Mouse (Mus musculus): ENCODE measurements around the gene Fastkd1. TPM values are rescaled to one million over a fixed set of nuclear protein-coding genes. Genes with fewer than 3 reads are reported as not detected.
A peak's percentile ranks its signal among the peaks of the same experiment; 100 is the strongest.

The Fastkd1 gene
- polyA plus RNA-seq, 1 experiment from 2014 or later, result 10.3 TPM

DNA sequence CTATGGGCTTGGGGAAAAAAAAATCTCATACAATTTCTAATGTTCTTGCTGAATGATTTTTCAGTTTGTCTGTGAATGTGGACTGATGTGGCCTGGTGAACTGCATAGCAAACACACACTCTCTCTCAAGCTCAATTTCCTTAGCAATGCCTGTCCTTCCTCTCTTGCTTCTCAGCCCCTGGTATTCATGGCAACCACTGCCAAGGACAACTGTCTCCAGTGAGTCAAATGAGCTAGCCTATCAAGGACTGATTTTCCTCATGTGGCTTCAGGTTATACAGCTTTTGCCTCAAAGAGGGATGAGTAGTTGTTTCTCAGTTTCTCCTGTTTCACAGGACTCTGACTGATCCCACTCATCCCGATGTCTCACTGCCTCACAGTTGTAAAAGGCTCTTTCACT is 5.8 kb upstream of the Fastkd1 start:
- Histone ChIP-seq H3K4me2 (ENCODE audit: low read length) (no peak overlapping the region), H3K9me3 (replicated peaks; ENCODE audit: low read length) (no peaks in the 10 kb centered on the region), H3K27ac (no peak overlapping the region), H3K9ac (ENCODE audit: low read depth, low read length) (no peak overlapping the region), H3K36me3 (ENCODE audit: insufficient read depth, low read length) (no peaks in the 10 kb centered on the region), H3K27me3 (ENCODE audit: insufficient read depth, low read length) (no peaks in the 10 kb centered on the region), H3K4me3 (replicated peaks; ENCODE audit: low read depth, low read length) (no peak overlapping the region), H3K4me1 (replicated peaks; ENCODE audit: insufficient read depth, low read length) (peaks cover 2% of the 10 kb centered on the region; the same call in 1 of the 2 replicates)
- WGBS, result 77% methylated on average over 1 of the region's 1 CpGs
- DNase-seq (ENCODE audit: low spot score) (no peak), ATAC-seq (replicated peaks; ENCODE audit: low FRiP score, low read depth) (no peak)
- no peak for TF ChIP-seq CTCF (IDR thresholded peaks at IDR 0.05; ENCODE audit: low read depth)

- H3K27me3 ChIP-seq (ENCODE audit: insufficient read depth, low read length), result no peaks in the 10 kb centered on the region
- H3K36me3 ChIP-seq (ENCODE audit: insufficient read depth, low read length), result no peaks in the 10 kb centered on the region
- no peak overlapping the region for H3K4me3 ChIP-seq (replicated peaks; ENCODE audit: low read depth, low read length)
- TF ChIP-seq CTCF (IDR thresholded peaks at IDR 0.05; ENCODE audit: low read depth), result no peak
- WGBS, result 65% methylated on average over 3 of the region's 3 CpGs
- H3K9me3 ChIP-seq (replicated peaks; ENCODE audit: low read length), result no peaks in the 10 kb centered on the region
- H3K9ac ChIP-seq (ENCODE audit: low read depth, low read length), result no peak overlapping the region
- H3K4me1 ChIP-seq (replicated peaks; ENCODE audit: insufficient read depth, low read length), result no peaks in the 10 kb centered on the region
- H3K27ac ChIP-seq, result no peak overlapping the region
- no peak for ATAC-seq (replicated peaks; ENCODE audit: low FRiP score, low read depth)
- DNase-seq (ENCODE audit: low spot score), result no peak
- H3K4me2 ChIP-seq (ENCODE audit: low read length), result no peak overlapping the region
Measured at GRCm38 (mm10) chr2:69716483-69716882, 3.2 kb upstream of the Fastkd1 start.

GRCm38 (mm10) chr2:69714126-69714525 is 810 bp upstream of the Fastkd1 start:
- Histone ChIP-seq H3K4me3 (replicated peaks; ENCODE audit: low read depth, low read length) (no peak overlapping the region), H3K4me2 (ENCODE audit: low read length) (no peak overlapping the region), H3K36me3 (ENCODE audit: insufficient read depth, low read length) (no peaks in the 10 kb centered on the region), H3K27ac (no peak overlapping the region), H3K4me1 (replicated peaks; ENCODE audit: insufficient read depth, low read length) (no peaks in the 10 kb centered on the region), H3K27me3 (ENCODE audit: insufficient read depth, low read length) (no peaks in the 10 kb centered on the region), H3K9me3 (replicated peaks; ENCODE audit: low read length) (no peaks in the 10 kb centered on the region), H3K9ac (ENCODE audit: low read depth, low read length) (no peak overlapping the region)
- DNase-seq (ENCODE audit: low spot score) (no peak), ATAC-seq (replicated peaks; ENCODE audit: low FRiP score, low read depth) (no peak)
- no peak for TF ChIP-seq CTCF (IDR thresholded peaks at IDR 0.05; ENCODE audit: low read depth)
- 76% methylated on average over 5 of the region's 5 CpGs for WGBS

DNA sequence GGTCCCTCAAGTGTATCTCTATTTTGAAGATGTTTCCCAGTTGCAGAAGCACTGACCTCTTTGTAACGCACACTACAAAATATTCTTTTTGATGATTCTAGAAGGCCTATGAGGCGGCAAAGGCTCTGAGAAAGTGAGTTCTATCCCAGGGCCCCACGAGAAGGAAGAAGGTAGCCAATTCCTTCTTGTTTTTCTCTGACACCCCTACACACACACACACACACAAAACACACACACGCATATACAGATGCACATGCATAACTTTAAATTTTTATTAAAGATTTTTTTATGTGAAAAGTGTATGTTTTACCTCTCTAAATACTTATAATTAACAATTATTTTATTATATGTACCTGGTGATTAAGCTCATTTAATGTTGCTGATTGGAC is 304 bp upstream of the Fastkd1 start:
- Histone ChIP-seq H3K4me3 (replicated peaks; ENCODE audit: low read depth, low read length) (peak overlapping the region; percentile 81), H3K36me3 (ENCODE audit: insufficient read depth, low read length) (no peaks in the 10 kb centered on the region), H3K4me1 (replicated peaks; ENCODE audit: insufficient read depth, low read length) (no peaks in the 10 kb centered on the region), H3K27ac (no peak overlapping the region), H3K4me2 (ENCODE audit: low read length) (peak overlapping the region; percentile 91), H3K27me3 (ENCODE audit: insufficient read depth, low read length) (no peaks in the 10 kb centered on the region), H3K9ac (ENCODE audit: low read depth, low read length) (no peak overlapping the region), H3K9me3 (replicated peaks; ENCODE audit: low read length) (no peaks in the 10 kb centered on the region)
- TF ChIP-seq CTCF (IDR thresholded peaks at IDR 0.05; ENCODE audit: low read depth), result no peak
- 0 out of 2 replicates have a peak, but pooled peaks have one; percentile 10 for ATAC-seq (replicated peaks; ENCODE audit: low FRiP score, low read depth)
- WGBS, result 32% methylated on average over 4 of the region's 4 CpGs
- DNase-seq (ENCODE audit: low spot score), result no peak

- no peaks in the 10 kb centered on the region for H3K9me3 ChIP-seq (replicated peaks; ENCODE audit: low read length)
- H3K27ac ChIP-seq, result no peak overlapping the region
- DNase-seq (ENCODE audit: low spot score) (no peak), ATAC-seq (replicated peaks; ENCODE audit: low FRiP score, low read depth) (no peak)
- 66% methylated on average over 14 of the region's 14 CpGs for WGBS
- H3K4me3 ChIP-seq (replicated peaks; ENCODE audit: low read depth, low read length), result no peak overlapping the region
- no peaks in the 10 kb centered on the region for H3K4me1 ChIP-seq (replicated peaks; ENCODE audit: insufficient read depth, low read length)
- no peaks in the 10 kb centered on the region for H3K27me3 ChIP-seq (ENCODE audit: insufficient read depth, low read length)
- TF ChIP-seq CTCF (IDR thresholded peaks at IDR 0.05; ENCODE audit: low read depth), result no peak
- peak overlapping the region; percentile 91; the same call in 1 of the 2 replicates for H3K4me2 ChIP-seq (ENCODE audit: low read length)
- H3K36me3 ChIP-seq (ENCODE audit: insufficient read depth, low read length), result peaks cover 4% of the 10 kb centered on the region; the same call in 1 of the 2 replicates
- no peak overlapping the region for H3K9ac ChIP-seq (ENCODE audit: low read depth, low read length)
Measured at GRCm38 (mm10) chr2:69712171-69712570, 1.1 kb downstream of the Fastkd1 start.

DNA sequence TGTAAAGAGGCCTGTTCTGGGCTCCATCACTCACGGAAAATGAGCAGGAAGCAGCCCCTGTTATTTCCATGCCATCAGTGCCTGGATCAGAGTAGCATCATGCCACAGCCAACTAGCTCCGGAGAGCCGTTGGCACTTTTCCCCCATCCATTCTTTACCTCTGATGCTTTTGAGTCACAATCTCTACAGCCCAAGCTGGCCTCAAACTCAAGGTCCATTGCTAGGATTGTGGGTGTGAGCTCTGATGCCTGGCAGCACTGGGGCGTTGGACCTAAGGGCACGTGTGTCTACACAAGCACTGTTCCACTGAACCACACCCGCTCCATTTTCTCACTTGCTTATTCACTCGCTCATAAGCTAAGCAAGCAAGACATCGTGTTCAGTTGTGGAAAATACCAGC is 12.9 kb downstream of the Fastkd1 start:
- H3K27me3 ChIP-seq (ENCODE audit: insufficient read depth, low read length), result no peaks in the 10 kb centered on the region
- no peaks in the 10 kb centered on the region for H3K4me1 ChIP-seq (replicated peaks; ENCODE audit: insufficient read depth, low read length)
- no peak overlapping the region for H3K27ac ChIP-seq
- DNase-seq (ENCODE audit: low spot score), result no peak
- ATAC-seq (replicated peaks; ENCODE audit: low FRiP score, low read depth), result no peak
- TF ChIP-seq CTCF (IDR thresholded peaks at IDR 0.05; ENCODE audit: low read depth), result no peak
- peaks cover 20% of the 10 kb centered on the region; the same call in 1 of the 2 replicates for H3K36me3 ChIP-seq (ENCODE audit: insufficient read depth, low read length)
- H3K9me3 ChIP-seq (replicated peaks; ENCODE audit: low read length), result no peaks in the 10 kb centered on the region
- no peak overlapping the region for H3K4me2 ChIP-seq (ENCODE audit: low read length)
- 95% methylated on average over 8 of the region's 8 CpGs for WGBS
- H3K4me3 ChIP-seq (replicated peaks; ENCODE audit: low read depth, low read length), result no peak overlapping the region
- H3K9ac ChIP-seq (ENCODE audit: low read depth, low read length), result no peak overlapping the region

GRCm38 (mm10) chr2:69693501-69693900 is 19.8 kb downstream of the Fastkd1 start:
- no peaks in the 10 kb centered on the region for H3K4me1 ChIP-seq (replicated peaks; ENCODE audit: insufficient read depth, low read length)
- no peak overlapping the region for H3K4me2 ChIP-seq (ENCODE audit: low read length)
- ATAC-seq (replicated peaks; ENCODE audit: low FRiP score, low read depth) (no peak), DNase-seq (ENCODE audit: low spot score) (no peak)
- WGBS, result 95% methylated on average over 11 of the region's 11 CpGs
- H3K27ac ChIP-seq, result no peak overlapping the region
- no peaks in the 10 kb centered on the region for H3K9me3 ChIP-seq (replicated peaks; ENCODE audit: low read length)
- 0 out of 2 replicates have a peak, but pooled peaks have one; percentile 9 for TF ChIP-seq CTCF (IDR thresholded peaks at IDR 0.05; ENCODE audit: low read depth)
- H3K36me3 ChIP-seq (ENCODE audit: insufficient read depth, low read length), result peaks cover 32% of the 10 kb centered on the region; the same call in 1 of the 2 replicates
- H3K9ac ChIP-seq (ENCODE audit: low read depth, low read length), result no peak overlapping the region
- no peaks in the 10 kb centered on the region for H3K27me3 ChIP-seq (ENCODE audit: insufficient read depth, low read length)
- no peak overlapping the region for H3K4me3 ChIP-seq (replicated peaks; ENCODE audit: low read depth, low read length)
